Mouse (Mus musculus) lung, adult 2 months (tissue): ENCODE measurements around the gene Nob1. TPM values are rescaled to one million over a fixed set of nuclear protein-coding genes. Genes with fewer than 3 reads are reported as not detected.

Source experiments
- DNase-seq: peaks from one replicate; pipeline ENCODE4 v3.0.0; 2022
- H3K4me1 ChIP-seq: fragments of 200-500 bp; 2 replicates; pipeline ENCODE4 v1.6.1; 2011; ENCODE audit warnings: low read length; ENCODE audit not compliant: control insufficient read depth, insufficient read depth
- H3K4me3 ChIP-seq: fragments of 200-500 bp; replicated peaks from 2 replicates; pipeline ENCODE3; 2011; ENCODE audit warnings: low read depth, mild to moderate bottlenecking, control low read depth, low read length; ENCODE audit errors: extremely low read depth
- CTCF ChIP-seq: fragments of 200-500 bp; IDR thresholded peaks from 2 replicates; pipeline ENCODE4 v1.5.1; 2011; ENCODE audit warnings: mild to moderate bottlenecking, low read length, control low read depth; ENCODE audit not compliant: insufficient read depth
- POLR2A ChIP-seq: fragments of 200-500 bp; IDR thresholded peaks from 2 replicates; pipeline ENCODE4 v1.6.1; 2011; ENCODE audit warnings: low read depth, mild to moderate bottlenecking, control low read depth, low read length, borderline replicate concordance; ENCODE audit errors: extremely low read depth
- WGBS: fragments of 180-500 bp; shearing (Covaris S2); methylation state at CpG from one replicate; pipeline ENCODE4 v1.1.7; 2018; 5-methylcytosine and 5-hydroxymethylcytosine counted together
- polyA plus RNA-seq: library from polyadenylated mRNA; depleted of rRNA; stranded (reverse); fragments of >200 nt; gene quantifications from 2 replicates; pipeline ENCODE4 v1.2.3, GENCODE M21; 2012

Gene Nob1
- polyA plus RNA-seq, 1 experiment, result 21.3 TPM

GRCm38 (mm10) chr8:107455268-107455667 lies 30.4 kb upstream of the Nob1 start:
- TF ChIP-seq POLR2A (no peak), CTCF (peak; percentile 67)
- DNase-seq, result peak; percentile 14
- H3K4me3 ChIP-seq, result no peak overlapping the region
- 3% methylated on average over 3 of the region's 3 CpGs for WGBS
- H3K4me1 ChIP-seq, result no peaks in the 10 kb centered on the region

- 95% methylated on average over 11 of the region's 11 CpGs for WGBS
These were observed 28.5 kb upstream of the Nob1 start for GRCm38 (mm10) chr8:107453386-107453785.

DNA sequence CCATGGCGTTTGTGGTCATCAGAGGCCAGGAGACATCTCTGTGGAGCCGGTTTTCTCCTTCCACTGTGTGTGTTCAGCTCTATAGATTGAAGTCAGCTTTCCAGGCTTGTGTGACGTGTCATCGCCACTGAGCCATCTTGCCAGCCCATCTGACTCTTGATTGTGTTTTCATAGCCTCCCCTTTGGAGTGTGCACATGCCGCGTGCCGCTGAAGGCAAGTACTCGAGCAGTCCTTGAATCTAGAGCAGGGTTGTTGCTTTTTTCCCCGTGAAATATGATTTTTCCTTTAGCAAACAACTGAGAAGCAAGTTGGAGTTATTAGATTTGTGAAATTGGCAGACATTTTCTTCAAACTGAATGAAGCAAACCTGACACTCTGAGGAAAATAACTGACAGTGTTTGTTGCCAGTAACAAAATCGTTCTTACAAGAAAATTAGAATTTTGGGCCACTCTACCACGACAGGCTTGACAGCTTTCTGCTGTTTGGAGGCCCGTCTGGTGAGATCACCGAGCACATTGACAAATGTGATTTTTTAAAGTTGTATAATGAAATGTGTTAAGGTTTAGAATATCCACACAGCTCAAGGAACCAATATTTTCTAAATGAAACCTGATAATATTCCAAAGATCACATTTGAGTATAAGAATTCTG lies 26.7 kb upstream of the Nob1 start:
- 63% methylated on average over 13 of the region's 13 CpGs for WGBS
- no peak for DNase-seq
- TF ChIP-seq CTCF (no peak), POLR2A (no peak)
- Histone ChIP-seq H3K4me1 (no peaks in the 10 kb centered on the region), H3K4me3 (no peak overlapping the region)

More at GRCm38 (mm10) chr8:107453386-107453785, 28.5 kb upstream of the Nob1 start:
- TF ChIP-seq CTCF (no peak), POLR2A (no peak)
- DNase-seq, result no peak
- H3K4me1 ChIP-seq, result no peaks in the 10 kb centered on the region
- H3K4me3 ChIP-seq, result no peak overlapping the region

DNA sequence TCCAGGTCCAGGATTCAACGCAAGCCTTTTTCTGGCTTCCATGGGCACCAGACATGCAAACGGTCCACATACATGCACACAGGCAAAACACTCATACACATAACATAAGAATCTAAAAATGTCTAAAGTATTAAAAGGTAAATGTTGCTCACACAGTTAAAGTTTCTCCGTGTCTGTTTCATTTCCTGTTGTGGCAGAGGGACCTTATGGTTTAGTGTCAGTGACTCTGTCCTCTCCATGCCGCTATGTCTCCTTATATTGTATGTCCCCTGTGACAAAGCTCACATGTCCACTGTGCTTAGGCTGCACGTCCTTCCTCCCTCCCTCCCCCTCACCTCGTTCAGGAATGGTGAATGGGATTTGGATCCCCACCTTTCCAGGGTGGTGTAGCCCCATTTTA lies 24.8 kb upstream of the Nob1 start:
- DNase-seq, result no peak
- Histone ChIP-seq H3K4me3 (no peak overlapping the region), H3K4me1 (no peaks in the 10 kb centered on the region)
- 57% methylated on average over 6 of the region's 6 CpGs for WGBS
- no peak for TF ChIP-seq POLR2A

DNA sequence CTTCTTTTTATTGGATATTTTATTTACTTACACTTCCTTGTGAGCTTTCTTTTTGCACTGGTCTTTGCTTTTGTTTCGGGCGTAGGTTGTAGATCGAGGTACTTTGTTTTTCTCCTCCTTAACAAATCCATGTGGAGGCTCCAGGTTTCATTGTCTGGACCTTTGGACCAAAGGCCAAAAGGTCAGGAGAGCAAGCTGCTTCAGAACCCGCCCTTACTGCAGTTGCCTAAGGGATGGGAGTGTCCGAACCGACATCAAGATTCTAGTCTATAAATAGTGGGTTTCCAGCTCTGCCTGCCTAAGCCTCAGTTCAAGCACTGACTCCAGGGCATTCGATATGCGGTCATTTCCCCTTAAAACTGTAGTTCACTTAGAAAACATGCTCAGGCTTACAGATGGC lies 24.3 kb upstream of the Nob1 start:
- TF ChIP-seq POLR2A, result no peak
- no peak for TF ChIP-seq CTCF
- no peak overlapping the region for H3K4me3 ChIP-seq
- WGBS, result 50% methylated on average over 8 of the region's 8 CpGs
- no peak for DNase-seq
- peaks cover 2% of the 10 kb centered on the region; the same call in 1 of the 2 replicates for H3K4me1 ChIP-seq

- no peak for TF ChIP-seq POLR2A
- TF ChIP-seq CTCF, result no peak
- 77% methylated on average over 4 of the region's 4 CpGs for WGBS
- Histone ChIP-seq H3K4me1 (peaks cover 2% of the 10 kb centered on the region; the same call in 1 of the 2 replicates), H3K4me3 (no peak overlapping the region)
- DNase-seq, result no peak
These were observed 23.6 kb upstream of the Nob1 start for GRCm38 (mm10) chr8:107448382-107448889.

- TF ChIP-seq POLR2A, result no peak
- no peak for TF ChIP-seq CTCF
- Histone ChIP-seq H3K4me3 (no peak overlapping the region), H3K4me1 (peaks cover 2% of the 10 kb centered on the region; the same call in 1 of the 2 replicates)
- no peak for DNase-seq
These were observed 22.9 kb upstream of the Nob1 start for GRCm38 (mm10) chr8:107447713-107448112.

DNA sequence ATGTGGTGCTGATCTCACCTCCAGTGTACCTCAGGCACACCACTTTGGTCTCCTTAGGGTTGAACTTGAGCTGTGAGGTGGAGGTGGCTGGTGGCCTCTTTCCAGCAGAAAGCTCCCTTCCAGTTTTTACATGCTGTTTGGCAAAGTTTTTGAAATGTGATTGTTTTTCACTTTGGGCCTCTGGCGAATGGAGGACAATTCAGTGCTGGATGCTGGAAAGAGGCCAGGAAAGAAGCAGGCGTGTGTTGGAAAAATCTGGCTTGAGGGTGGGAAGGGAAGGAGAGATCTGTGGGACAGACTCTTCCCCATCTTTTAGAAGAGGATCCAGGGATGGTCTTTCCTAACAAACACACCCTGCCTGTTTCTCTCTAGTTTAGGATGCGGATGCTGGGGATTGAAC lies 19.8 kb upstream of the Nob1 start:
- no peak for DNase-seq
- 41% methylated on average over 3 of the region's 3 CpGs for WGBS
- Histone ChIP-seq H3K4me1 (peaks cover 2% of the 10 kb centered on the region; the same call in 1 of the 2 replicates), H3K4me3 (no peak overlapping the region)
- TF ChIP-seq POLR2A, result no peak

DNA sequence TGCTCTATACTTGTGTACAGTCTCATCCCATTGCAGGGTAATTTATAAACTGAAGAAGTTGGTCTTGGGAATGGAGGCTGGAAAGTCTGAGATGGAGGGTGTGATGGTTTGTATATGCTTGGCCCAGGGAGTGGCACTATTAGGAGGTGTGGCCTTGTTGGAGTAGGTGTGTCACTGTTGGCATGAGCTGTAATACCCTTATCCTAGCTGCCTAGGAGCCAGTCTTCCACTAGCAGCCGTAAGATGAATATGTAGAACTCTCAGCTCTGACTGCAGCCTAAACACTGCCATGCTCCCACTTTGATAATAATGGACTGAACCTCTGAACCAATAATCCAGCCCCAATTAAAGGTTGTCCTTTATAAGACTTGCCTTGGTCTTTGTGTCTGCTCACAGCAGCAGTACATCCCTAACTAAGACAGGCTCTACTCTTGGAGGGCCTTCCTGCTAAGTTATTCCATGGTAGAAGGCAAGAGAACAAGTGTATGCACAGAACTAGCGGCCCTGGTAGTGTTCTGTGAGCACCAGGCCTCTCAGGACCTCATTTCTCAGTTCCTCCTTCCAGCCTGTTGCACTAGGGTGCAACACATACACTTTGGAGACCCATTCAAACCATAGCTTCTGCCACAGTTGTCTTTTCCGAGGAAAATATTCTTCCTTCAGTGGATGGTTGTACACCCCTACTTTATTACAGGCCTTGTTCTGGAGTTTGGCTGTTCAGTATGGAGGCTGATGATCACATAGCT lies 15.2 kb upstream of the Nob1 start:
- 72% methylated on average over 3 of the region's 3 CpGs for WGBS

DNA sequence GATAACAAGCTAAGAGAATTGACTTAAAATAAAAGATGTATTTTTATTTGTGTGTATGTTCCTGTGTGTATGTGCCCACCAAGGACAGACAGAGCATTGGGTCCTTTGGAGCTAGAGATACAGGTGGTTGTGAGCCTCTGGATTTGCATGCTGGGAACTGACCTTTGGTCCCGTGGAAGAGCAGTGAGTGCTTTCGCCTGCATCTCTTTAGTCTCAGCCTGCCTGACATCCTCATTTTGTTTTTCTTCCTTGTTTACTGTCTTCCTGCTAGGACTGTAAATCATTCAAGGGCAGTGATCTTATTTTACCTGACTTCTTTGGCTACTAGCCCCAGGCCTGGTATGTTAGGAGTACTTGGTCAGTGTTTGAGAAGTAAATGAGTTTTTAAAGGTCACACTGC lies 12.9 kb upstream of the Nob1 start:
- DNase-seq, result no peak
- no peak for TF ChIP-seq POLR2A
- TF ChIP-seq CTCF, result no peak
- Histone ChIP-seq H3K4me1 (peaks cover 5% of the 10 kb centered on the region), H3K4me3 (no peak overlapping the region)
- 66% methylated on average over 2 of the region's 2 CpGs for WGBS

More for the DNA sequence above, 15.2 kb upstream of the Nob1 start:
- Histone ChIP-seq H3K4me1 (peaks cover 7% of the 10 kb centered on the region), H3K4me3 (no peak overlapping the region)
- no peak for DNase-seq
- TF ChIP-seq CTCF, result no peak
- no peak for TF ChIP-seq POLR2A
